Mouse (Mus musculus) CD4-positive, CD25-positive, alpha-beta regulatory T cell, adult 2 months (primary cell): ENCODE results near the gene Actl6b.
A peak's percentile ranks its signal among the peaks of the same experiment; 100 is the strongest.

Experiments
- DNase-seq: peaks from one replicate; pipeline ENCODE4 v3.0.0-alpha.2; 2012; ENCODE audit warnings: low read depth, low spot score

Gene Actl6b

DNA sequence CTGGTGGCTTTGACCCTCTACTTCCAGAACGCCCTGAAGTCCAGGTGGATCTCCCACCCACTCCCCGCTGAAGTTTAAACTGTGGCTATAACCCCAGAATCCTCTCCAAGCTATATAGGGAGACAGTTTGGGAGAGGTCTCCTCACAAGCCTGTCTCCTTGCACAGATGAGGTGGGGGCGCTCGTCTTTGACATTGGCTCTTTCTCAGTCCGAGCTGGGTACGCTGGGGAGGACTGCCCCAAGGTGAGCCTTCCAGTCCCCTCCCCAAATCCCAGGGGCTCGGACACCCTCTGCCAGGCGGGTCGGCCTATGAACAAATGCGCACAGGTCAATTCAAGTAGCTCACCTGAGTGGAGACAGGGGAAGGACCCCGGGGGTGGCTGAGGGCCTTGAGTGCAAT is 581 bp downstream of the Actl6b start:
- DNase-seq = no peak

DNA sequence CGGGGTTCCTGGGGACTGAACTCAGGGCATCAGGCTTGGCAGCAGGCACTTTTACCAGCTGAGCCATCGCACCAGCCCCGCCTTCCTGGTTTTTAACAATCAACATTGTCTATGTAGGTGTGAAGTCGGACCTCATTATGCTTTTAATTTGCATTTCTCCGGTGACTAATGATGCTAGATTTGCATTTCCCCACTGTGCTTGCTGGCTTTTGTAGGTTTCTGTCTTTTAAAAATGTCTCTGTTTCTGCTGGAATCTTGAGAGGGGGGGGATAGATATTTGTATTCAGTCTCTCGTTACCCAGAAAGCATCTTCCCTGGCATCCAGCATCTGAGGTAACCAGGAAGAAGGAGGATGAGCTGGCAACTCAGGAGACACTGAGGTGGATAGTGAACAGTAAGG is 8.2 kb downstream of the Actl6b start:
- DNase-seq = no peak

DNA sequence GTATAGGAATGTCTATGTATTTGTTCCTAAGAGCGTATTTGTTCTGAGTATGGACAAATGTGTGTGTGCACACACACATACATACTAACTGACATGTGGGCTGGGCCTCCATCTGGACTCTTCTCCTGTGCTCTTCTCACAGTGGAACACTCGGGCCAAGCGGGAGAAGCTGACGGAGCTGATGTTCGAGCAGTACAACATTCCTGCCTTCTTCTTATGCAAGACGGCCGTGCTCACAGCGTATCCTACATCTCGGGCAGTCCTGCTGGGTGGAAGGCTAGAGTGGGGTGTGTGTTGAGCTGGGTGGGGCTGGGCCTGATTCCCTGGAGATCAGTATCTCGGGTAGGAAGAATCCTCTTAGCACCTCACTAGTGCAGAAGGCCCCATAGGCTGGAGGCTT is 9.6 kb downstream of the Actl6b start:
- DNase-seq = no peak

DNA sequence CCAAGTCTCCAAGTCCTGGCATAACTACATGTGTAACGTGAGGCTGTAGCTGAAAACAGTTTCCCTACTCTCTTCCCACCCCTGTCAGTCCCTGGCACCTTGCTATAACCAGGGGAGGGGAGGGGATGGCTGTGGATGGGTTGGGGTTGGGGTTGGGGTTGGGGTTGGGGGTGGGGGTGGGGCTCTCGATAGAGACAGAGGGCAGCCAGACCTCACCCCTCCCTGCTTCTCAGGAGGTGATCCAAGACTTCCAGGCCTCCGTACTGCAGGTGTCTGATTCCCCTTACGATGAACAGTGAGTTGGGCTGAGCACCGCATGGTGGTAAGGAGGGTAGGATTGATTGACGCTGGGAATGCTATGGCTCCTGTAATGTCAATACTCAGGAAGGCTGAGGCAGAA is 12.4 kb downstream of the Actl6b start:
- DNase-seq = no peak

DNA sequence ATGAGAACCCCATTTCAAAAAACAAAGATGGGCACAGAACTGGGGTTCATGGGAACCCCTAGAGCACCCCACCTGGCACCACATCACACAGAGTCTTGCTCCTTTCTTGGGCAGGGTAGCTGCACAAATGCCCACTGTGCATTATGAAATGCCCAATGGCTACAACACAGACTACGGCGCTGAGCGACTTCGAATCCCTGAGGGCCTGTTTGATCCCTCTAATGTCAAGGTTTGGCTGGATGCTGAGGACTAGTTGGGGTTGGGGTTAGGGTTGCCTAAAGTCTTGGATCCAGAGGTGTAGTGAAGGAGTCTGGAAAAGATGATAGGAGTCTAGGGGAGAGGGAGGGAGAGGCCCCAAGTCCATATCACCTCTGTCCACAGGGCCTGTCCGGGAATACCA is 13.1 kb downstream of the Actl6b start:
- no peak for DNase-seq

DNA sequence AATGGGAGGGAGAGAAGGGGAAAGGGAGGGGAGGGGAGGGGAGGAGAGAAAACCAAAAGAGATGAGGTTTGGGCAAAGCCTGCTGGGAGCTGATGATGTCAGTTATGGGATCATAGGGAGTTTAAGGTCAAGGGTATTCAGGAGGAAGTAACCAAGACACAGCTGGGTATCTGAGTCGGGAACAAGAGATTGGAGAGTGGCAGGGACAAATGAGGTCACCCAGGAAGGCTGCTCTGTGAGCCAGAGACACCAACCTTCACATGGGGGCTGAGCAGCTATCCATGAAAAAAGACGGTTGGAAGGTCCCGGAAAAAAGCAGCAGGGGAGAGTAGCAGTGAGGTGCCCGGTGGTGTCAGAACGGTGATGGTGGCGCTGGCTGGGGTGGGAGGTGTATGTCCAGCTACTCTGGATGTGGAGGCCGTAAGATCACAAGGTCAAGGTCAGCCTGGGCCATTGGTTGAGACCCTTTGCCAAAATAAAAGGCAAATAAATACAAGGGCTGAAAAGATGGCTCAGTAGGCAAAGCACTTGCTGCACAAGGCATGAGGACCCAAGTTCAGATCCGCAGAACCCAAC is 15.0 kb downstream of the Actl6b start:
- no peak for DNase-seq

DNA sequence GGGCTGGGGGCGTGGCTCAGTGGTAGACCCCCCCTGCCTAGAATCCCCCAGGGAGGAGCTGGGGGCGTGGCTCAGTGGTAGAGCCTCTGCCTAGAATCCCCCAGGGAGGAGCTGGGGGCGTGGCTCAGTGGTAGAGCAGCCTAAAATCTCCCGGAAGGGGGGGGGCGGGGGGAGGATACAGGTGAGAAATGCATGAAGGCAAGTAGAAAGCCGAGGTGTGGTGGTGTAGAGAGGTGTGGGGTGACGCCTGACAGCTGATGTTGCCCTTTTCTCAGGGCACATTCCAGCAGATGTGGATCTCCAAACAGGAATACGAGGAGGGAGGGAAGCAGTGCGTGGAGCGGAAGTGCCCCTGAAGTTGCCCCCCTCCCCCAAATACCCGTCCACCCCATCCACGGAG is 15.7 kb downstream of the Actl6b start:
- peak; percentile 16 for DNase-seq

DNA sequence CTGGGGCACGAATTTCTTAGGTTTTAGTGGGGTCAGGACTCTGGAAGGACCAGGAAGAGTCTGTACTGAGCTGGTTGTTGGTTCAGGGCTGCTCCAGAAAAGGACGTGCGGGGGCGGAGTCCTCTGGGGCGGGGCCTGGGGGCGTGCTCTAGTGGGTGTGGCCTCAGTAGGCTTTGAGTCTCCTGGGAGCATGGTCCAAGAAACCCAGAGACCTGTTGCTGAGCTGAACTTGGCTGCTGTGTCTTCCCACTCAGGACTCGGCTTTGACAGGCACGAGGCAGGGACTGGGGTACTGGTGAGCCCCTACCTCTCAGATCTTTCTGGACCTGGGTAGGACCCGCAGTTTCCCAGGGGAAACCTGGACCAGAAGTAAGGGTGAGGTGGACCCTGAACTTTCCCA is 16.3 kb downstream of the Actl6b start, which contains the start of gene Tfr2:
Gene Tfr2, plus strand, starts transcription at position 176 of the 400 bp plus-strand sequence.
- peak; percentile 76 for DNase-seq

DNA sequence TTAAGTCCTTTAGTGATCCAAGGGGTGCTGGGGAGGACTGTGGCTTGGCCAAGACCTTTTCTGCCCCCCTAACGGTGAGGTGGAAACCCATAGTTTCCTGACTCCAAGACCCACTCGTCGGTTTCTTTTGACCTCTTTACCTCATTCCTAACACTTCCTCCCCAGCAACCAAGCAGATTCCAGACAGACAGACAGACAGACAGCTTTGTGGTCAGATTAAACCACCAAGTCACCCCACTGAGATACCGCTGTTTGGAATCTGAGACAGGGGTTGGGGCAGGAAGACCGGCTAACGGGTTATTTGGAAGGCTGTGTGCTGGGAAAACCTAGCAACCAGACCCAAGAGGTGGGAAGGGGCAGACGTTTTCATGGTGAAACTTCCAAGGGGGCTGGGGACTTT is 16.9 kb downstream of the Actl6b start:
- no peak for DNase-seq

DNA sequence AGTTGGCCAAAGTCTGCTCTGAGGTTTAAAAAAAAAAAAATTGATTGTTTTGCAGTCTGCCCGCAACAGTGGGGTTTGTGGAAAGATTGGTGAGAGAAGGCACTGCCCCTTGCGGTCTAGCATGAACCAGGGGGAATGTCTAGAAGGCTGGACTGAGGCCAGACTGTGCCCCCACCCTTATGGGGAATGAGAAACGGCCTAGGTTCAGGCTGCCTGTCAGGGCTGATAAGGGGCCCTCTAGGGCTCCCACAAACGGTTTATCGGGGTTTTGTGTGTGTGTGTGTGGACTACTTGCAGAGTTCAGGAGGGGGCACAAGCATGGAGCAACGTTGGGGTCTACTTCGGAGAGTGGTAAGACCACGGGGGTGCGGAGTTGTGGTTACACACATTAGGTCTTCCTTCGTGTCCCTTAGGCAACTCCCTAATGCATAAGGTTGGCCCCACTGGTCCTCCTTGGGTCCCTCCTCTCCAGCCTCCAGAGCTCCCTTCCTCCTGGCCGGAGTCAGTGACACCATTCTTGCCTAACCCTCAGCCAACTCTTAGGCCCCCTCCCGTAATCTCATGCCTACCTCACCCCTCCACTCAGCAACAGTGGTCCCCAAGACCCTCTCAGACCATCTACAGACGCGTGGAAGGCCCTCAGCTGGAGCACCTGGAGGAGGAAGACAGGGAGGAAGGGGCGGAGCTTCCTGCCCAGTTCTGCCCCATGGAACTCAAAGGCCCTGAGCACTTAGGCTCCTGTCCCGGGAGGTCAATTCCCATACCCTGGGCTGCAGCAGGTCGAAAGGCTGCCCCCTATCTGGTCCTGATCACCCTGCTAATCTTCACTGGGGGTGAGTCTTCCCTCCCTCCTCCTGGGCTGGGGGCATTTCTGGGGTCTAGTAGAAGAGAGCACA is 17.6 kb downstream of the Actl6b start:
- no peak for DNase-seq

DNA sequence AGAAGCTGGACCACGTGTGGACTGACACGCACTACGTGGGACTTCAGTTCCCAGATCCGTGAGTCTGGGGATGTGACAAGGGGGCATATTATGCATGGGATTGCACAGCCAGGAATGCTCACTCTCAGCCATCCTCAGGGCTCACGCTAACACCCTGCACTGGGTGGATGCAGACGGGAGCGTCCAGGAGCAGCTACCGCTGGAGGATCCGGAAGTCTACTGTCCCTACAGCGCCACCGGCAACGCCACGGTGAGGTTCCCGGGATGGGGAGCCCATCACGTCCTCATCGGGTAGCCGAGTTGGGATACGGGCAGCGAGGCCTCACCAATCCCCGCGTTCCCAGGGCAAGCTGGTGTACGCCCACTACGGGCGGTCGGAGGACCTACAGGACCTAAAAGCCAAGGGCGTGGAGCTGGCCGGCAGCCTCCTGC is 21.2 kb downstream of the Actl6b start:
- no peak for DNase-seq

DNA sequence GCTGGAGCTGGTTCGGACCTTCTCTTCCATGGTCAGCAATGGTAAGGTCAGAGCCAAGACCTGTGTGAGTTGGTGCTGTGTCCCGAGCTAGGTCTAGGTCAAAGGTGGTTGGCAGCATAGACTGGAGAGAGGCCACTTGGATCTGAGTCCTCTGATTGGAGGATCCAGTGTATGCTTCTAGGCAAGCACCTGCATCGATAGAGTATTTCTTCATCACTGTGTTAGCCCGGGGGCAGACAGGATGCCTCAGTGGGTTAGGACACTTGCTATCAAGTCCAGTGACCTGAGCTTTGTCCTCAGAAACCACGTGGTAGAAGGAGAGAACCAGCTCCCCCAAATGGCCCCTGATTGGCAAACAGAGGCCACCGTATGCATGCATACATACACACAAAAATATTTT is 26.9 kb downstream of the Actl6b start:
- no peak for DNase-seq

DNA sequence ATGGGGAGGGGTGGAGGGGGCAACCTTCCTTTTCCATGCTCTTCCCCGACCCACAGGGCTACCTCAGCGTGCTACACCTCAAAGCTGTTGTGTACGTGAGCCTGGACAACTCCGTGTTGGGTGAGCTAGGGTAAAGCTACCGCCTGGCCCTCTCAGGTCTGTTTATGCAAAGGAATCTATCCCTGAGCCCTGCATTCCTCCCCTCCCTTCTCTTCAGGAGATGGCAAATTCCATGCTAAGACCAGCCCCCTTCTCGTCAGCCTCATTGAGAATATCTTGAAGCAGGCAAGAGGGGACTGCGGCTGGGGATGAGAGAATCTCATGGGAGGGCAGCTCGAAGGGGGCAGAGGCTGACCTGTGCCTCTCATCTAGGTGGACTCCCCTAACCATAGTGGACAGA is 29.4 kb downstream of the Actl6b start:
- no peak for DNase-seq

DNA sequence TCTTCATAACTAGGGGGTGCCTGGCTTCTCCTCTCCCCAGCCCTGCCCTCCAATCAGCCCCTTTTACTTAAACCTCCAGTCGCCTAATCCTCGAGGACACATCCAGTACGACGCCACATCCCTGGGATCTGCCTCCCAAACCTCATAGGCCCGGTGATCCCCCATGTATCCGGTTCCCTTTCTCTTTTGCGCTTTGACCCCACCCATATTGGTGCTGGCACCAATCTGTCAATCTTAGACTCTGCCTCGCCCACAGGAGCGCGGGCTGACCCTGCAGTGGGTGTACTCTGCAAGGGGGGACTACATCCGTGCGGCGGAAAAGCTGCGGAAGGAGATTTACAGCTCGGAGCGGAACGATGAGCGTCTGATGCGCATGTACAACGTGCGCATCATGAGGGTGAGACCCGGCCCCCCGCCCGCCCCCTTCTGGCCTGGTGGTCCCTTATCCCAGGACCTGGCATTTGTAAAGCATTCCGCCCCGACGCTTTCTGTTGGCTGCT is 30.4 kb downstream of the Actl6b start:
- DNase-seq = peak; percentile 44

DNA sequence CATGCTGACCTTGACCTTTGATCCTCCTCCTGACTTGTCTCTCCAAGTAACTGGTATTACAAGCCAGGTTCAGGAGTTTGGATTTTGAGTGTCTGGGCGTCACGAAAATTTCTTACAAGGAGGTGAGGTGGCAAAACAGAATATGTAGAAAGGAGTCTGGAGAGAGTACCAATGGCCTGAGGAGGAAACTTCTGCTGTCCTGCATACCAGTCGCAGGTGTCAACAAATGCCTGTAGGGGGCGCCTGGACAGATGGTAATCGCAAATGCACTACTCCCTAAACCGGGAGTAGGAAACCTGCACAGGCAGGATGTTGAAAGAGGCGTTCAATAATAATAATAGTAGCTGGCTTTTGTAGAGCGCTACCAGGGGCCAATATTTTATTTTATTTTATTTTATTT is 31.7 kb downstream of the Actl6b start:
- peak; percentile 83 for DNase-seq

DNA sequence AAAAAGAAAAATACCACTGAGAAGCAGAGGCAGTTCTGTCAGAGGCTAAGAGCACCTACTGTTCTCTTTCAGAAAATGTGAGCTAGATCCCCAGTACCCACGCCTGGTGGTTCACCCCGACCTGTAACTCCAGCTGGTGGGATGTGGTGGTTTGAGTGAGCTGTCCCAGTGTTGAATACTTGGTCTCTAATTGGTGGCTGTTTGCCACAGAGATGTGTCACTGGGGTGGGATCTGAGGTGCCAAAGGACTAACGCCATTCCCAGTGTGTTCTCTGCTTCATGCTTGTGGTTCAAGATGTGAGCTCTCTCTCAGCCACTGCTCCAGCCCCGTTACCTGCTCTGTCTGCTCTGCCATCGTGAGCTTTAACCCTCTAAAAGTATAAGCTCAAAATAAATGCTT is 37.2 kb downstream of the Actl6b start:
- no peak for DNase-seq

DNA sequence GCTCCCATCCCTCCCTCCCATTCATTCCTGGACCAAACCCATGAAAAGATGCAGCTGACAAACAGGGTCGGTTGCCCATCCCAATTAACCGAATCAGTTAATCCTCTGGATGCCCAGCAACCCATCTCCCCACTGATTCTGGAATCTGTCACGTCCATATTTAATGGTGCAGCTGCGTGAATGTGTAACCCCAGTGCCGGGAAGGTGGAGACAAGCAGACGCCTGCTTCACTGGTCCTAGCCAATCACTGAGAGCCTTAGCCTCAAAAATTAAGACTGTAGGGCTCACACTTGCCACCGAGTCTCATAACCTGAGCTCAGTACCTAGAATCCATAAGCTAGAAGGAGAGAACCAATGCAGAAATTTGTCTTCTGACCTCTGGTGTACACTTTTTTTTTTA is 42.6 kb downstream of the Actl6b start:
- DNase-seq = no peak

DNA sequence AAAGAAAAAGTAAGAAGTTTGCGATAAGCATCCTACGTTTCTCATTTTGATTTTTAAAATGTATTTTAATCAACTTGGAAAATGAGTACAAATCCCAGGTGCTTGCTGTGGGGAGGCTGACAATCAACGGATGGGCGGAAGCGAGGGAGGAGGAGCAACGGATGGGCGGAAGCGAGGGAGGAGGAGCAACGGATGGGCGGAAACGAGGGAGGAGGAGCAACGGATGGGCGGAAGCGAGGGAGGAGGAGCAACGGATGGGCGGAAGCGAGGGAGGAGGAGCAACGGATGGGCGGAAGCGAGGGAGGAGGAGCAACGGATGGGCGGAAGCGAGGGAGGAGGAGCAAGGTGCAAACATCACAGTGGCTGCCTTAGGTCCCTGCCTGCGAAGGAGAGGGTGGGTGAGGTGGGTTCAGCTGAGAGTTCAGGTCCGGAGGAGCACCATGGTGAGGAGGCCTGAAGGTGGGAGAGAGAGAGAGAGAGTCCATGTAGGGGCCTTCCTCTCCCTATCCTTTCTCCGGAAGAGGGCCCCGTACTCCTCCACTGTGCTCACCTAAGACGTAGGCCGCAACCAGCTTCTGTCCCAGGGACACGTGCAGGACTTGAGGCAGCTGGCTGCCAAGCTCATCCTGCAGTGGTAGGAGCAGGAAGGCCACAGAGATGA is 43.4 kb downstream of the Actl6b start:
- peak; percentile 90 for DNase-seq

DNA sequence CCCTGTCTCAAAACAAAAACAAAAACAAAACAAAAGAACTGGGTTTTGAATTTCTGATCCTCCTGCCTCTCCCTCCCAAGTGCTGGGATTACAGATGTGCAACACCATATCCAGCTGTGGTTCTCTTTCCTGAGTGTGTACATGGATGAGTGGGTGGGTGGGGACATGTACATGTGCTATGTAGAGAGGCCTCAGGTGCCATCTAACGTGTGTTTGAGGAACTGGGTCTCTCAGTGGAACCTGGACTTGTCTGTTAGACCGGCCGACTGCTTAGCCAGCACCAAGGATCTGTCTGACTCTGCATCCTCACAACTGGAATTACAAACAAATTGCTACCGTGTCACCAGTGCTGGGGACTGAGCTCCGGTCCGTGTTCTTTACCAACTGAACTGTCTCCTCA is 44.3 kb downstream of the Actl6b start:
- no peak for DNase-seq

DNA sequence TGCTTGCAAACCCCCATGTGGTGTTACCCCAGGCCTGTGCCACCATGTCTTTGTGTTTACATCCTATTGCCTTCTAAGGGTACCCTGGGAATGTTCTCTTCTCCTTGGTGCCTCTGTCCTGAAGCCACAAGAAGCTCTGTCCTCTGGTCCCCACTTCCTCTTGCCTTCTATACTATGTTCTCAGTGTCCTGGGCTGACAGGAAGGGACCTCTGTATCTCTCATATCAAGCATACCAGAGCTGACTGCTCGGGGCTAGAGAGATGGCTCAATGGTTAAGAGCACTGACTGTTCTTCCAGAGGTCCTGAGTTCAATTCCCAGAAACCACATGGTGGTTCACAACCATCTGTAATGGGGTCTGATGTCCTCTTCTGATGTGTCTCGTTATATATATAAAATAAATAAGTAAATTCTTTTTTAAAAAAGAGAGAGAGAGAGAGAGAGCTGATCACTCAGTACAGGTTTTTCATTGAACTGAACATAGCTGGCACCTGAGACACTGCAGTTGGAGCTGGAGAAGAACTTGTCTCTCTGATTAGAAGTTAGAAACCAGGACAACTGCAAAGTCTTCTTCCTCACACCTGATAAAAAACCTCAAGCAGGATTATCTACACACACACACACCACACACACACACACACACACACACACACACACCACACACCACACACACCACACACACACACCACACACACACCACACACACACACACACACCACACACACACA is 44.9 kb downstream of the Actl6b start:
- DNase-seq = no peak

DNA sequence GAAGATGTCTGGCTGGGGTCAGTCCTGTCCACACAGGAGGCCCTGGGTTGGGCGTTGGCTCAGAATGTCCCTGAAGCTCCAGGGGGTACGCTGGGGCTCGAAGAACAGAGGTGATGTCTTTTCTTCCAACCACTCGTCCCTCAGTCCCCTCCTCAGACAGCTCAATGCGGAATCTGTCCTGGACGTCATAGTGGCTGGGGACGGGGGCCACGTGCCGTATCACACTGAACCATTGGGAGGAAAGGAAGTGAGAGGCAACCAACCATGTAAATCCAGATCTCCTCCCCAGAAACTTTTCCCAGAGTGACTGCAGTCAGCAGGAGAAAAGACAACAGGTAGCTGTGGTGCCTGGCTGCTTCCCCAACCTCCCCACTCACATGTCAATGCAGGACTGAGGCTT is 46.3 kb downstream of the Actl6b start:
- DNase-seq = peak; percentile 30

DNA sequence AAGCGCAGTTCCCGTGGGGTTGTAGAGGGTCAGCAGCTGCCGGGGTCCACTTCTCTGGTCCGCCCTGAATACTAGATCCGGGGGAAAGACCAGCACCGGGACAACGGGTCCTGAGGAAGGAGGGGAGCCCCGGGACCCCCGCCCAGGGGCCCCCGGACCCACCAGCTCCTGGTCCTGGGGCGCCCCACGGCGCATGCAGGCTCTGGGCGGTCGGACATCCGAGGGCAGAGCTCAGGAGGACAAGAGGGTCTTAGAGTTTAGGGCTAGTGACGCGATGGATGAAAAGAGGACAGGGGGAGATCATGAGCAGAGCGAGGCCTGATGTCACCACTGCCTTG is 46.9 kb downstream of the Actl6b start:
- DNase-seq = no peak
